Mouse (Mus musculus): ENCODE results near the gene Adam10. TPM values are rescaled to one million over a fixed set of nuclear protein-coding genes. Genes with fewer than 3 reads are reported as not detected.

The Adam10 gene
- polyA plus RNA-seq, 1 experiment from 2014 or later = 106 TPM

- Histone ChIP-seq H3K36me3 (no peaks in the 10 kb centered on the region), H3K4me2 (replicated peaks) (no peak overlapping the region), H3K9ac (no peak overlapping the region), H3K27me3 (replicated peaks) (no peaks in the 10 kb centered on the region), H3K4me1 (no peaks in the 10 kb centered on the region), H3K27ac (no peak overlapping the region), H3K9me3 (no peaks in the 10 kb centered on the region), H3K4me3 (no peak overlapping the region)
- no peak for ATAC-seq (ENCODE audit: low FRiP score, low read depth)
These were observed 52.3 kb downstream of the Adam10 start for GRCm38 (mm10) chr9:70731079-70731478.

DNA sequence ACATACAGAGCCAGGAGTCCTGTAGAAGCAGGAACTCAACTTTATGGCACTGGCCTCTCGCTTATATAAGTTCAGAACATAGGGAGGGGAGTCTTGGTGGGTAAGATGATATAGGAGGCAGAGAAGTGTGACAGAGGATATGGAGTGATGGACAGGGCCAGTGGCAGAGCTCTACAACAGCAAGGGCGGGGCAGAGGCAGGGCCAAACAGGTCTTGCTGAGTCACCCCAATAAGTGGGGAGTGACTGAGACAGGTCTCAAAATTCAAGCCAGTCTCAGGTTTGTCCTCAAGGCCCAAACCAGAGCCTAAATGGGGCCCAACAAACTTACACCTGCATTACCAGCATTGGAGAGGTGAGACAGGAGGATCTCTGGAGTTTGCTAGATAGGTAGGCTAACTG, 54.4 kb downstream of the Adam10 start:
- H3K36me3 ChIP-seq = no peaks in the 10 kb centered on the region
- no peak overlapping the region for H3K4me3 ChIP-seq
- H3K9me3 ChIP-seq = no peaks in the 10 kb centered on the region
- H3K9ac ChIP-seq = no peak overlapping the region
- no peaks in the 10 kb centered on the region for H3K27me3 ChIP-seq (replicated peaks)
- H3K27ac ChIP-seq = no peak overlapping the region
- no peaks in the 10 kb centered on the region for H3K4me1 ChIP-seq
- no peak overlapping the region for H3K4me2 ChIP-seq (replicated peaks)
- 97% methylated on average over 2 of the region's 2 CpGs for WGBS
- no peak for ATAC-seq (ENCODE audit: low FRiP score, low read depth)

DNA sequence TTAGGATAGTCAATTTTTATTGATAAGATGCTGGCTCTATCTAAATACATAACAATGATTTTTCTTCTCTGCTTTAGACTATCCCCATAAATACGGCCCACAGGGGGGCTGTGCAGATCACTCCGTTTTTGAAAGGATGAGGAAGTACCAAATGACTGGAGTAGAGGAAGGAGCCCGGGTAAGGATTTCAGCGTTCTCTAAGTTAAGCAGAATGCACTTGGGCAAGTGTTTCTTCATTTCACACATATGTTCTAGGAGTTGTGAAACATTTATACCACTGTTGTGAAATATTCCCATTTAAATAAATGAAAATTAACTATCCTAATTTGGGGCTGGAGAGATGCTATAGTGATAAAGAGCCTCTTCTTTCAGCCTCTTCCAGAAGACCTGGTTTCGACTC, 61.2 kb downstream of the Adam10 start:
- H3K4me3 ChIP-seq = no peak overlapping the region
- H3K36me3 ChIP-seq = no peaks in the 10 kb centered on the region
- WGBS = 89% methylated on average over 5 of the region's 5 CpGs
- H3K27ac ChIP-seq = no peak overlapping the region
- H3K4me2 ChIP-seq (replicated peaks) = no peak overlapping the region
- H3K9ac ChIP-seq = no peak overlapping the region
- ATAC-seq (ENCODE audit: low FRiP score, low read depth) = no peak
- no peaks in the 10 kb centered on the region for H3K9me3 ChIP-seq
- H3K27me3 ChIP-seq (replicated peaks) = no peaks in the 10 kb centered on the region
- no peaks in the 10 kb centered on the region for H3K4me1 ChIP-seq

DNA sequence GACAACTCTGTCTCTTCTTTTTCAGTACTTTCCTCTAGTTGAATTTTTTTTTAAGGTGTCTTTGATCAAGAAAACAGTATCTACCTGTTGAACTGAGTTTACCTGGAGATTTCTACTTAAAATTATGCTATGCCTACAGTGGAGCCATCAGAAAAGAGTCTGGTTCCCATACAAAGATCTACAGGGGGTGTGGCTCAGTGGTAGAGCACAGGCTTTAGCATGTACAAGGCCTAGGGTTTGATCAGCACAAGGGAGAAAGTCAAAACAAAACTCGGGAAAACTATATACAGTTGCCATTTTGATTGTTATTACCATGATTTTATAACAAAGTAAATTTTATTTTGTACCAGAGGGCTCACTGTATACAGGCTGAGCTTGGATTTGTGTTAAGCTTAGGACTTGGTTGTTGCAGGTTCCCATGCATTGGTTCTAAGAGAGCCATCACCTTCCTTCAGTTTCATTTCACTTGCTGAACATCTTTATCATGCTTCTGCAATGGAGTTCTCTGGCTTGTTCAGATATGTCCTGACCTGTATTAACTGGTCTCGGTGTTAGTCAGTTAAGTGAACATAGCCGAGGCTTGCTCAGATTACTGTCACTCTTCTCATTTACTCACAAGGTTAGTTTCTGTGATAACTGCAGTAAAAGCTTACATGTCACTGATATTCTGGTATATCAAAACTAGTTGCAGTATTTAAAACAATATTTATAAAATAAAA, 72.9 kb downstream of the Adam10 start:
- whole genome bisulfite sequencing = 90% methylated on average over 3 of the region's 3 CpGs
- no peaks in the 10 kb centered on the region for H3K9me3 ChIP-seq
- ATAC-seq (ENCODE audit: low FRiP score, low read depth) = no peak
- H3K4me3 ChIP-seq = no peak overlapping the region
- H3K27ac ChIP-seq = no peak overlapping the region
- H3K36me3 ChIP-seq = peaks cover 26% of the 10 kb centered on the region
- no peak overlapping the region for H3K4me2 ChIP-seq (replicated peaks)
- no peaks in the 10 kb centered on the region for H3K27me3 ChIP-seq (replicated peaks)
- H3K4me1 ChIP-seq = no peaks in the 10 kb centered on the region
- H3K9ac ChIP-seq = no peak overlapping the region

GRCm38 (mm10) chr9:70760974-70761373, 82.2 kb downstream of the Adam10 start:
- ATAC-seq (ENCODE audit: low FRiP score, low read depth) = no peak
- Histone ChIP-seq H3K27ac (no peak overlapping the region), H3K9me3 (no peaks in the 10 kb centered on the region), H3K4me3 (no peak overlapping the region), H3K4me2 (replicated peaks) (no peak overlapping the region), H3K9ac (no peak overlapping the region), H3K36me3 (peaks cover 30% of the 10 kb centered on the region), H3K4me1 (no peaks in the 10 kb centered on the region), H3K27me3 (replicated peaks) (no peaks in the 10 kb centered on the region)
- 95% methylated on average over 5 of the region's 5 CpGs for WGBS

GRCm38 (mm10) chr9:70775517-70775916, 96.7 kb downstream of the Adam10 start:
- Histone ChIP-seq H3K36me3 (peaks cover 6% of the 10 kb centered on the region; the same call in 1 of the 2 replicates), H3K9ac (no peak overlapping the region), H3K4me3 (no peak overlapping the region), H3K9me3 (no peaks in the 10 kb centered on the region), H3K4me1 (no peaks in the 10 kb centered on the region), H3K27me3 (replicated peaks) (no peaks in the 10 kb centered on the region), H3K4me2 (replicated peaks) (no peak overlapping the region), H3K27ac (no peak overlapping the region)
- ATAC-seq (ENCODE audit: low FRiP score, low read depth) = no peak
- WGBS = 93% methylated on average over 2 of the region's 2 CpGs

DNA sequence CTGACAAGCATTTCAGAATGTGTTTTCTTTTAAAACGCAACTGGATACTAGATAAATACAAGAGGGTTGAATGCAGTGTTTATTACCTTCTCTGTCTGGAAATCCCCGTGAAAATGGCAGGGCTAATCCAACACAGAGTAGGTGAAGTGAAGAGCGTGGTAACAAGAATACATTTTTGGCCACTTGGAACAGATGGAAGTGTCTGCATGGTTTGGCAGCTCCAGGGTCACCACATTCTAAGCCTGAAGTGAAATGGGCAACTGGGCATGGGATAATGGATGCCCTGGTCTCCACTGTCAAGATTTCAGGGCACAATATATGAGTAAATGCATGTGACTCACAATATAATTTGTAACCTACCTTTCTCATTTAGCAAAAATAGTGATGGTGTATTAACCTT, 103.4 kb downstream of the Adam10 start:
- ATAC-seq (ENCODE audit: low FRiP score, low read depth) = no peak
- Histone ChIP-seq H3K36me3 (peaks cover 6% of the 10 kb centered on the region; the same call in 1 of the 2 replicates), H3K4me2 (replicated peaks) (no peak overlapping the region), H3K4me1 (no peaks in the 10 kb centered on the region), H3K4me3 (no peak overlapping the region), H3K9me3 (no peaks in the 10 kb centered on the region), H3K27ac (no peak overlapping the region), H3K27me3 (replicated peaks) (no peaks in the 10 kb centered on the region), H3K9ac (no peak overlapping the region)
- 78% methylated on average over 3 of the region's 3 CpGs for WGBS

GRCm38 (mm10) chr9:70788705-70789104, 109.9 kb downstream of the Adam10 start:
- ATAC-seq (ENCODE audit: low FRiP score, low read depth) = no peak
- Histone ChIP-seq H3K4me1 (no peaks in the 10 kb centered on the region), H3K9me3 (no peaks in the 10 kb centered on the region), H3K4me3 (no peak overlapping the region), H3K9ac (no peak overlapping the region), H3K27me3 (replicated peaks) (no peaks in the 10 kb centered on the region), H3K4me2 (replicated peaks) (no peak overlapping the region), H3K27ac (no peak overlapping the region), H3K36me3 (no peaks in the 10 kb centered on the region)
- 82% methylated on average over 7 of the region's 7 CpGs for WGBS

GRCm38 (mm10) chr9:70790621-70791020, 111.8 kb downstream of the Adam10 start:
- Histone ChIP-seq H3K27me3 (replicated peaks) (no peaks in the 10 kb centered on the region), H3K4me3 (no peak overlapping the region), H3K4me1 (peaks cover 7% of the 10 kb centered on the region), H3K36me3 (no peaks in the 10 kb centered on the region), H3K27ac (no peak overlapping the region), H3K9me3 (no peaks in the 10 kb centered on the region), H3K4me2 (replicated peaks) (no peak overlapping the region), H3K9ac (no peak overlapping the region)
- 90% methylated on average over 4 of the region's 4 CpGs for WGBS
- ATAC-seq (ENCODE audit: low FRiP score, low read depth) = no peak

DNA sequence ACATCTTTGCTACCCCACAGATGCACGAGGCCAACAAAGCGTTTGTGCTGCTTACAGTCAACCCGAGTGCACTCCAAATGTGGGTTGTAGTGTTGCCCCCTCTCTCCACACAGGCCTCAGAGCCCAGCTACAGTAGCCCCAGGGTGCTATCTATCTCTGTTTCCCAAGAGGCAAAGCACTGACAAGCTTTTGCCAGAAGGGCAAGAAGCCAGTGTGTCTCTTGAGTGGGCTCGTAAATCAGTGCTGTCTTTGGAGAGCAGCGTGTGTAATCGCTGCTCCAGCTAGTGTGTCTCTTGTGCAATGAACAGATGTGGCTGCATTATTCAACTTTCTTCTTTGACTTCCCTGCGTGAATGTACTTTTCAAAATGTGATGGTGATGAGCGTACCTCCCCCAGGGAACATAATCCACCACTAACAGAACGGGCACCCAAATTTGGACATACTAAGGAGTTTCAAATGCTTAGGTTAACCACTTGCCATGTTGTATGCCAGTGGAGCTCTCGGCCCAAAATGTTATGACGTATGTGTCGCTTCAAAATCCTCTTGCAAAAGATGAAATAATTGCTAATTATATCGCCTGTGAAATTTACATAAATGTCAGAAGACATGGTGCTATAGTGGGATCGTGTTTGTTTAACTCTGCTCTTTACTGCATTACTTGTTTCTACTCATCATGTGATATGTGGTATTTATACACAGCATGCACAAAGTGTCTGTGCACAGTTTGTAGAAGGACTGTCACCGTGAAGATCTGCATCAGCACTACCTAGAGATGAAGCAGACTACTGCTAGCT, 116.0 kb downstream of the Adam10 start:
- no peak; the same call in 1 of the 2 replicates for ATAC-seq (ENCODE audit: low FRiP score, low read depth)
- Histone ChIP-seq H3K4me1 (peaks cover 7% of the 10 kb centered on the region), H3K27me3 (replicated peaks) (no peaks in the 10 kb centered on the region), H3K27ac (no peak overlapping the region), H3K9me3 (no peaks in the 10 kb centered on the region), H3K36me3 (no peaks in the 10 kb centered on the region), H3K4me3 (no peak overlapping the region), H3K9ac (no peak overlapping the region), H3K4me2 (replicated peaks) (no peak overlapping the region)
- WGBS = 56% methylated on average over 15 of the region's 15 CpGs

- Histone ChIP-seq H3K9ac (no peak overlapping the region), H3K27me3 (replicated peaks) (no peaks in the 10 kb centered on the region), H3K9me3 (no peaks in the 10 kb centered on the region), H3K4me2 (replicated peaks) (no peak overlapping the region), H3K27ac (no peak overlapping the region), H3K4me3 (no peak overlapping the region), H3K36me3 (no peaks in the 10 kb centered on the region), H3K4me1 (peaks cover 7% of the 10 kb centered on the region)
- 64% methylated on average over 2 of the region's 2 CpGs for WGBS
- no peak for ATAC-seq (ENCODE audit: low FRiP score, low read depth)
These were observed 116.6 kb downstream of the Adam10 start for GRCm38 (mm10) chr9:70795439-70795757.

- no peaks in the 10 kb centered on the region for H3K27me3 ChIP-seq (replicated peaks)
- H3K27ac ChIP-seq = no peak overlapping the region
- H3K4me2 ChIP-seq (replicated peaks) = no peak overlapping the region
- H3K4me1 ChIP-seq = peaks cover 7% of the 10 kb centered on the region; the same call in 1 of the 2 replicates
- no peaks in the 10 kb centered on the region for H3K36me3 ChIP-seq
- H3K9me3 ChIP-seq = no peaks in the 10 kb centered on the region
- H3K9ac ChIP-seq = no peak overlapping the region
- 75% methylated on average over 8 of the region's 8 CpGs for WGBS
- ATAC-seq (ENCODE audit: low FRiP score, low read depth) = no peak
- H3K4me3 ChIP-seq = no peak overlapping the region
These were observed 122.0 kb downstream of the Adam10 start for GRCm38 (mm10) chr9:70800588-70801315.
